Mouse (Mus musculus) spleen, adult 12 weeks (tissue): Measurements from ENCODE around the gene Gm21244.
"Not testable (repeated sequence)": the region's sequence is repeated elsewhere in the genome, so short reads cannot be mapped to it uniquely, and the experiment has no call there.

Experiments used
- DNase-seq: peaks from one replicate; pipeline ENCODE4 v3.0.0; 2022; ENCODE audit warnings: low spot score

Gene Gm21244

GRCm38 (mm10) chrY:7169193-7169592, at the start of gene Gm21244:
Gm21244 (minus strand) TSS chrY:7169293.
- DNase-seq: not testable (repeated sequence)
